Mouse (Mus musculus): Measurements from ENCODE around the gene Suclg2. TPM values are rescaled to one million over a fixed set of nuclear protein-coding genes. Genes with fewer than 3 reads are reported as not detected.

Gene Suclg2
- total and polyA plus RNA-seq, 3 experiments: 29.6 to 73.1 (median 48.4) TPM

DNA sequence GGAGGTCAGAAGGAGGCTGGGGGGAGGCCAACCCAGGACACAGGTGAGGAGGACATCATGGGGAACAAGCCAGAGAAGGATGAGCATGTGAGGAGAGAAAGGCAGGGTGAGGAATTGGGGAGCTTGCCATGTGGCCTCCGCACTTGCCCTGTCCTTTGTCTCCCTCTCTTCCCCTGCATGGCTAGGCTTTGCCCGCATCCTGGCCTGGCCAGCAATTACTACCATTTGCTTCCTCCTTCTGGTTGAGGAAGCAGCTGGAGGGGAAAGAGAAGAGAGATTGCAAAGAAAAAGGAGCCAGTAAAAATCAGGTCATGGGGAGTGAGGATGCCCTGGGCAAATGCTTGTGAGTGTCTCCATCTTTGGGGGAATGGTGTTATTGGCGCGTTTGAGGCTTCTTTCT lies 234.9 kb downstream of the Suclg2 start:
- Histone ChIP-seq H3K36me3 (replicated peaks) (peaks cover 77% of the 10 kb centered on the region), H3K9me3 (replicated peaks) (no peaks in the 10 kb centered on the region), H3K4me3 (ENCODE audit: low read depth, low read length) (no peak overlapping the region), H3K4me1 (ENCODE audit: insufficient read depth, low read depth, low read length) (no peaks in the 10 kb centered on the region), H3K27me3 (ENCODE audit: insufficient read depth, low read length) (no peaks in the 10 kb centered on the region)
- no peak for ATAC-seq (ENCODE audit: extremely low read depth, insufficient number of reproducible peaks, low FRiP score, poor library complexity, severe bottlenecking)
- DNase-seq (ENCODE audit: low spot score): no peak
- TF ChIP-seq GATA2 (IDR thresholded peaks at IDR 0.05; ENCODE audit: borderline replicate concordance, low read depth, low read length): no peak
- TF ChIP-seq CTCF (IDR thresholded peaks at IDR 0.05; ENCODE audit: low read depth, low read length): no peak
- no peak for TF ChIP-seq GATA1 (IDR thresholded peaks at IDR 0.05; ENCODE audit: borderline replicate concordance, low read length)
- no peak for TF ChIP-seq TAL1 (conservative IDR thresholded peaks at IDR 0.05; ENCODE audit: low read depth, low read length)
- no peak for TF ChIP-seq POLR2AphosphoS5 (IDR thresholded peaks at IDR 0.05; ENCODE audit: insufficient replicate concordance, low read depth, low read length)

DNA sequence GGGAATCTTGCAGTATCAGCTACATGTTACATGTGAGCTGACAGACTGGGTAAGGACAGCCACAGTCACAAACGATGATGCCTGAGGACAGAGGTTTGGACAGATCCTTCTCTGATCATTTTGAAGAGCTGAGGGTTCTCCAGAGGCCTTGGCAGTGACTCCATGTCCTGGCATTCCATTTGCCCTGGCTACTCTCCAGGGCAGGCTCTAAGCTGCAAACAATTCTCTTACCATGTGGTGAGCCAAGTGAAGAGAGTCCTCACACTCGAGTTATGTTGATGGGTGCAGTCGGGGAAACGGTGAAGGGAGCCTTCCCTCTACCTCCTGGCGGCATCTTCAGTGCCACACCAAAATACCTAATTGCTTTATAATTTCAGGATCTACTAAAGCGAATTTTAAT lies 235.5 kb downstream of the Suclg2 start:
- TF ChIP-seq CTCF (IDR thresholded peaks at IDR 0.05; ENCODE audit: low read depth, low read length) (no peak), GATA2 (IDR thresholded peaks at IDR 0.05; ENCODE audit: borderline replicate concordance, low read depth, low read length) (no peak), POLR2AphosphoS5 (IDR thresholded peaks at IDR 0.05; ENCODE audit: insufficient replicate concordance, low read depth, low read length) (no peak)
- peaks cover 72% of the 10 kb centered on the region for H3K36me3 ChIP-seq (replicated peaks)
- DNase-seq (ENCODE audit: low spot score): no peak
- H3K4me3 ChIP-seq (ENCODE audit: low read depth, low read length): no peak overlapping the region
- H3K4me1 ChIP-seq (ENCODE audit: insufficient read depth, low read depth, low read length): no peaks in the 10 kb centered on the region
- ATAC-seq (ENCODE audit: extremely low read depth, insufficient number of reproducible peaks, low FRiP score, poor library complexity, severe bottlenecking): no peak
- no peaks in the 10 kb centered on the region for H3K9me3 ChIP-seq (replicated peaks)
- H3K27me3 ChIP-seq (ENCODE audit: insufficient read depth, low read length): no peaks in the 10 kb centered on the region

DNA sequence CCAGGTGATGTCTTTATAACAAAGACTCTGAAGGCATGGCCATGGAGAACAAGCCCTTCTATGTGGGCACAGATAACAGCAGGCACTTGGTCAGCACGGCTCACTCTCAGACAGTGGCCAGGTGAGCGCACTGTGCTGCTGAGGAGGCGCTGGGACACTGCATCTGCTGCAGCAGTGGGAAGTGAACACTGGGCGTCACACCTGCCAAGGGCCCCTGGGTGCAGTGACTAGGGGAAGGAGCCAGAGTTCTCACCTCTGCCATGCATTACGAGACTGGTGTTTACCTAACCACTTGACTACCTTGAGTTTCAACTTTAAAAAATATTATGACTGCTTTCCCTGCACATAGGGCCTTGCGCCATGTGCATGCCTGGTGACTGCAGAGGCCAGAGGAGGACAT lies 238.8 kb downstream of the Suclg2 start:
- H3K27me3 ChIP-seq (ENCODE audit: insufficient read depth, low read length): no peaks in the 10 kb centered on the region
- H3K4me3 ChIP-seq (ENCODE audit: low read depth, low read length): no peak overlapping the region
- TF ChIP-seq CTCF (IDR thresholded peaks at IDR 0.05; ENCODE audit: low read depth, low read length) (no peak), GATA2 (IDR thresholded peaks at IDR 0.05; ENCODE audit: borderline replicate concordance, low read depth, low read length) (no peak), GATA1 (IDR thresholded peaks at IDR 0.05; ENCODE audit: borderline replicate concordance, low read length) (no peak), POLR2AphosphoS5 (IDR thresholded peaks at IDR 0.05; ENCODE audit: insufficient replicate concordance, low read depth, low read length) (no peak), TAL1 (conservative IDR thresholded peaks at IDR 0.05; ENCODE audit: low read depth, low read length) (no peak)
- no peaks in the 10 kb centered on the region for H3K4me1 ChIP-seq (ENCODE audit: insufficient read depth, low read depth, low read length)
- no peaks in the 10 kb centered on the region for H3K9me3 ChIP-seq (replicated peaks)
- H3K36me3 ChIP-seq (replicated peaks): peaks cover 56% of the 10 kb centered on the region
- DNase-seq (ENCODE audit: low spot score): no peak
- no peak for ATAC-seq (ENCODE audit: extremely low read depth, insufficient number of reproducible peaks, low FRiP score, poor library complexity, severe bottlenecking)

DNA sequence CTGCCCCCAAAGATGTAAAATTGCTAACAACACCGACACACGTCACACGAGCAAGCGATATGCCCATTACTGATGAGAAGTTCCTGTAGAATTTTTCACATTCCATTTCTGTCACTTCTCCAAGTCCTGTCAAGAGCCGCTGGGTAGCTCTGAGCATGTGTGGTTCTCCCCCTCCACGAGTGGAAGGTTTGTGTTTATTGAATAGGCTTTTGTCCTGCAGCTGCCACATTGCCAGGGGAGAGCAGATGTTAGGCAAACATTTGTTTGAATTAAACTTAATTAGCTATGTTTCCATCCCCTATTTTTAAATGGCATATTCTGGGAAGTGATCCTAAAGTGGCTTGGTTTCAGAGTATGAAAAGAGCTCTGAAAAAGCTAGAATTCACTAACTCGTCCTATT lies 249.1 kb downstream of the Suclg2 start:
- no peak for DNase-seq (ENCODE audit: low spot score)
- TF ChIP-seq POLR2AphosphoS5 (IDR thresholded peaks at IDR 0.05; ENCODE audit: insufficient replicate concordance, low read depth, low read length): no peak
- no peak for TF ChIP-seq GATA1 (IDR thresholded peaks at IDR 0.05; ENCODE audit: borderline replicate concordance, low read length)
- no peak for TF ChIP-seq TAL1 (conservative IDR thresholded peaks at IDR 0.05; ENCODE audit: low read depth, low read length)
- TF ChIP-seq CTCF (IDR thresholded peaks at IDR 0.05; ENCODE audit: low read depth, low read length): no peak
- no peak for TF ChIP-seq GATA2 (IDR thresholded peaks at IDR 0.05; ENCODE audit: borderline replicate concordance, low read depth, low read length)
- Histone ChIP-seq H3K9me3 (replicated peaks) (no peaks in the 10 kb centered on the region), H3K4me3 (ENCODE audit: low read depth, low read length) (no peak overlapping the region), H3K36me3 (replicated peaks) (peaks cover 17% of the 10 kb centered on the region), H3K27me3 (ENCODE audit: insufficient read depth, low read length) (no peaks in the 10 kb centered on the region), H3K4me1 (ENCODE audit: insufficient read depth, low read depth, low read length) (no peaks in the 10 kb centered on the region)
- ATAC-seq (ENCODE audit: extremely low read depth, insufficient number of reproducible peaks, low FRiP score, poor library complexity, severe bottlenecking): no peak

DNA sequence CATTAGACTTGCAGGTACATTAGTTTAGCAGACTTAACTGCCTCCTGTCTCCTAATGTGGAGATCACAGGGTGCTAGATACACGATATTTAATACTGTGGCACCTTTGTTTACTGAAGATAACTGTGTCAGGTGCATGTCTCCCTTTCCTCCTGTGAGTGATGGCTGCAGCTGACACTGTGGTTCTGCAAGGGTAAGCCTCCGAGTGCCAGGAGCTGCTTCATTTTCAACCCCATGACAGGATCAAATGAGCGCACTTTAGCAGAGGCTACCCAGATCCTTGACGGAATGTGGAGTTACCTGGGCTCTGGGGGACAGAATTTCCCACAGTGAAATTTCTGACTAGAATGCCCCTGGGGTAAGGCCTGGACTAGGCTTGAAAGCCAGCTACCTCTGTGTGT lies 253.3 kb downstream of the Suclg2 start:
- H3K4me1 ChIP-seq (ENCODE audit: insufficient read depth, low read depth, low read length): no peaks in the 10 kb centered on the region
- no peaks in the 10 kb centered on the region for H3K9me3 ChIP-seq (replicated peaks)
- no peaks in the 10 kb centered on the region for H3K27me3 ChIP-seq (ENCODE audit: insufficient read depth, low read length)
- no peaks in the 10 kb centered on the region for H3K36me3 ChIP-seq (replicated peaks)
- no peak for TF ChIP-seq CTCF (IDR thresholded peaks at IDR 0.05; ENCODE audit: low read depth, low read length)
- TF ChIP-seq TAL1 (conservative IDR thresholded peaks at IDR 0.05; ENCODE audit: low read depth, low read length): no peak
- H3K4me3 ChIP-seq (ENCODE audit: low read depth, low read length): no peak overlapping the region
- ATAC-seq (ENCODE audit: extremely low read depth, insufficient number of reproducible peaks, low FRiP score, poor library complexity, severe bottlenecking) (no peak), DNase-seq (ENCODE audit: low spot score) (no peak)

DNA sequence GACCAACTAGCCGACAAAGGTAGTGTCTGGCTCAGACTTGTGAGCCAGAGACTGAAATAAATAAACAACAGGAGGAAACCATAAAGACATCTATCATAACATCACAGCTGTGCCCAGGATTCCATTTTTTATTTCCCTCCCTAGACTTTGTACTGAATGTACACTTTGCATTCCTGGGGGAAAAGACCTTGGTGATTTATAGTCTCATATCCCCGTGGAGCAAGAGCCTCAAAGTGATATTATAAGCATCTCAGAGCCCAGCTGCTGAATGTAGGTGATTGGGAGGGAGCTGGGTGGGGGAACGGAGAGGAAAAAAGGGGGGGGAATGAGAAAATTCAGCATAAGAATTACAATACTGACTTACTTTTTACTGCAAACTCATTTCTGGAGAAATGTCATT lies 259.2 kb downstream of the Suclg2 start:
- TF ChIP-seq CTCF (IDR thresholded peaks at IDR 0.05; ENCODE audit: low read depth, low read length): no peak
- no peak for TF ChIP-seq TAL1 (conservative IDR thresholded peaks at IDR 0.05; ENCODE audit: low read depth, low read length)
- TF ChIP-seq GATA1 (IDR thresholded peaks at IDR 0.05; ENCODE audit: borderline replicate concordance, low read length): no peak
- no peak for TF ChIP-seq GATA2 (IDR thresholded peaks at IDR 0.05; ENCODE audit: borderline replicate concordance, low read depth, low read length)
- no peak for TF ChIP-seq POLR2AphosphoS5 (IDR thresholded peaks at IDR 0.05; ENCODE audit: insufficient replicate concordance, low read depth, low read length)
- DNase-seq (ENCODE audit: low spot score): no peak
- Histone ChIP-seq H3K4me1 (ENCODE audit: insufficient read depth, low read depth, low read length) (no peaks in the 10 kb centered on the region), H3K27me3 (ENCODE audit: insufficient read depth, low read length) (no peaks in the 10 kb centered on the region), H3K36me3 (replicated peaks) (no peaks in the 10 kb centered on the region), H3K9me3 (replicated peaks) (no peaks in the 10 kb centered on the region), H3K4me3 (ENCODE audit: low read depth, low read length) (no peak overlapping the region)
- ATAC-seq (ENCODE audit: extremely low read depth, insufficient number of reproducible peaks, low FRiP score, poor library complexity, severe bottlenecking): no peak

DNA sequence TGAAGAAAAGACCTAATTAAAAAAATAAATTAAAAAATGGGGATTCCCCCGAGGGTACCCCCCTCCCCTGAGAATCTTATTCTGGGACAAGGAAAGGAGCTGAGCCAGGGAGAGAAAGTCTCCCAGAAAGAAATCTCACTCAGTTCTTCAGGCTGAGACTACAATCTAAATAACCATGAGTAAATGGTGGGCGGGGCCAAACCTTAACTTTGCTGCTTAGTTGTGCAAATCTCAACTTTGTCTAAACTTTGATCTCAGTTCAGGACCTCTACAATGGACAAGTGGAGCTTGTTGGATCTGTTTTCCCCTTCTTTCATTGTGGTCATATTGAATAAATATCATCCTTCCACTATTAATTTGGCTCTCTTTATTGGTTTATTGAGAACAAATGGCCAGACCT lies 272.4 kb downstream of the Suclg2 start:
- DNase-seq (ENCODE audit: low spot score): no peak
- H3K36me3 ChIP-seq (replicated peaks): no peaks in the 10 kb centered on the region

More for the DNA sequence above, 272.4 kb downstream of the Suclg2 start:
- Histone ChIP-seq H3K9me3 (replicated peaks) (no peaks in the 10 kb centered on the region), H3K4me1 (ENCODE audit: insufficient read depth, low read depth, low read length) (no peaks in the 10 kb centered on the region), H3K4me3 (ENCODE audit: low read depth, low read length) (no peak overlapping the region), H3K27me3 (ENCODE audit: insufficient read depth, low read length) (peaks cover 2% of the 10 kb centered on the region; the same call in 1 of the 2 replicates)
- ATAC-seq (ENCODE audit: extremely low read depth, insufficient number of reproducible peaks, low FRiP score, poor library complexity, severe bottlenecking): no peak
- TF ChIP-seq CTCF (IDR thresholded peaks at IDR 0.05; ENCODE audit: low read depth, low read length): no peak
- TF ChIP-seq POLR2AphosphoS5 (IDR thresholded peaks at IDR 0.05; ENCODE audit: insufficient replicate concordance, low read depth, low read length): no peak
- no peak for TF ChIP-seq GATA2 (IDR thresholded peaks at IDR 0.05; ENCODE audit: borderline replicate concordance, low read depth, low read length)
- TF ChIP-seq GATA1 (IDR thresholded peaks at IDR 0.05; ENCODE audit: borderline replicate concordance, low read length): no peak
- TF ChIP-seq TAL1 (conservative IDR thresholded peaks at IDR 0.05; ENCODE audit: low read depth, low read length): no peak
